Mouse (Mus musculus): ENCODE data around the gene Ttc7b.

GRCm38 (mm10) chr12:100408143-100408542 lies 112.5 kb downstream of the Ttc7b start:
- TF ChIP-seq CTCF (IDR thresholded peaks at IDR 0.05; ENCODE audit: low read depth, low read length), result no peak
- no peak for TF ChIP-seq POLR2AphosphoS5 (IDR thresholded peaks at IDR 0.05; ENCODE audit: insufficient replicate concordance, low read depth, low read length)
- TF ChIP-seq GATA1 (IDR thresholded peaks at IDR 0.05; ENCODE audit: borderline replicate concordance, low read length), result no peak
- TF ChIP-seq GATA2 (IDR thresholded peaks at IDR 0.05; ENCODE audit: borderline replicate concordance, low read depth, low read length), result no peak
